Mouse (Mus musculus) G1E (cell line): ENCODE measurements around the gene Armh3.

Source experiments
- CTCF ChIP-seq: IDR thresholded peaks from 2 replicates; pipeline ENCODE4 v1.5.1; 2012; ENCODE audit warnings: low read depth, low read length, inconsistent platforms, mixed read lengths
- GATA1 ChIP-seq: IDR thresholded peaks from 2 replicates; pipeline ENCODE4 v1.6.1; 2012; ENCODE audit warnings: borderline replicate concordance, low read length, inconsistent platforms, mixed read lengths
- TAL1 ChIP-seq: conservative IDR thresholded peaks from 2 replicates; pipeline ENCODE4 v1.6.1; 2012; ENCODE audit warnings: low read depth, low read length, inconsistent platforms, mixed read lengths

DNA sequence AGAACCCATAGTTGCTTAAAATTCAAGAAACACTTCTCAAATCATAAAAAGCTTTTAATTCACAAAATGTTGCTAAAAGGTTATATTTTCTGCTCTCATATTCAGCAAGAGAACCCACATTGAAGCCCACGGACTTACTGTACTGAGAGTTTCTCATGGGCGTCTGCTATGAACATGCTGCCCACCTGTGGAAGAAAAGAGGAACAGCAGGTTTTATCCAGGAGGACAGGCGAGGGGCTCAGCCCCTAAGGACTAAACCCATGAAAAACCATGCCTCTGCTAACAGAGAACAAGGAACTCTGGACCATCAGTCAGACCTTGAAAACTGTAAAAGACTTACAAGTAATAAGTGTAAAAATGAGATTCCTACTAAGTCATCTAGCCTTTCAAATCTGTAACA lies 45.0 kb downstream of the Armh3 start:
- TF ChIP-seq CTCF (peak; percentile 35; the same call in 1 of the 2 replicates), TAL1 (no peak), GATA1 (no peak)
